Comparison of ENCODE assay signal across 15 mouse cellular contexts in the genomic region with DNA sequence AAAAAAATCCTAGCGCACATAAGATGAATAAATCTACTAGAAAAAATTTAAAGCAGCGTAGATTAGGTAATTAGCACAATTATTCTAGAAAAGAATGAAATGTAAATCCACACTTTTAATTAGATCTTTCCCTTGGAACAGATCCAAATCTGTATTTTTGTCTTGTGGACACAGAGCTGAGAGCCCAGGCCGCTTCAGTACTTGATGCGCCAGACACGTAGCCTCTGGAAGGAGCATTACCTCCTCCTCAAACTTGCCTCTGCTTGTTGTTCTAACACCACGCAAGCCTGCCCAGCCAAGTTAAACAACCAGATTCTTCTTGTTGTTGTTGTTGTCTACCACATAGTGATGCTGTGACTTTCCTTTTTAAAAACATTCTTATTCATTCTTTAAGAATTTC.
"Had no signal": no experiment of that assay in that cellular context is flagged by ENCODE, and none has a peak within 500 bp of the region (broad histone marks: within the 10 kb centered on the region; RNA-seq: fewer than 3 reads in every experiment).

No protein-coding gene starts in this region.

- H3K27ac ChIP-seq: neural tube, embryonic 15.5 days; stomach, embryonic 15.5 days; stomach, postnatal 0 days had no signal

- H3K4me1 ChIP-seq: stomach, embryonic 15.5 days had no signal

- H3K4me2 ChIP-seq: neural tube, embryonic 15.5 days; stomach, embryonic 15.5 days had no signal

- H3K4me3 ChIP-seq: neural tube, embryonic 15.5 days; stomach, embryonic 15.5 days had no signal

- H3K9ac ChIP-seq: neural tube, embryonic 15.5 days; stomach, embryonic 15.5 days had no signal

- H3K9me3 ChIP-seq: neural tube, embryonic 15.5 days; stomach, embryonic 15.5 days had no signal

- DNase-seq: retina, postnatal 1 day; right cerebral cortex, adult 18-20 months; right cerebral cortex, postnatal 14 days; right cerebral cortex, postnatal 25 days; right cerebral cortex, postnatal 4 days; spleen, adult 18-20 months; thymus, adult 18-20 months; thymus, adult 2 months; thymus, postnatal 14 days; thymus, postnatal 25 days; thymus, postnatal 36 days; thymus, postnatal 4 days had no signal

- H3K36me3 ChIP-seq: neural tube, embryonic 15.5 days; stomach, embryonic 15.5 days had no signal

- H3K27me3 ChIP-seq: neural tube, embryonic 15.5 days; stomach, embryonic 15.5 days had no signal
